Mouse (Mus musculus): ENCODE results near the gene Pate1. TPM values are rescaled to one million over a fixed set of nuclear protein-coding genes. Genes with fewer than 3 reads are reported as not detected.

Pate1 gene
- total RNA-seq (2014; rRNA removed) (not detected in 2 replicates), polyA plus RNA-seq (2015; fragmentation: Nextera tagmentation; extraction: Ambion mirVana) (not detected in 2 replicates)

DNA sequence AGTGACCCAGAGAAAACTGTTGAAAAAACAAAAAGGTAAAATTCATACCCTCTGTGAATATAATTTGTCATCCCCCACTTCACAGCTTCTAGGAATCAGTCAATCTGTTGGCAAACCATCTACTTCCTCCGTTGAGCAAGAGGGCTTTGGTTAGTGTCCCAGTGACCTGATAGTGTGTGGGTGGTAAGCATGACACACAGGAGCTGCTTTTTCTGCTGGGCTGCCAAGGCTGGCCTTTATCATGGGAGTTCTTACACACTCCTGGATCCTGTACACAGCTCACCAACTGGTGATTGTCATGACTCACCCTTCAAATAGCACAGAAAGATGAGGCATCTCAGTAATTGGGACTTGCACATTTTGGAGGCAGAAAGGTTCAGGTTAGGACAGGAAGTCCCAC lies at the start of gene Pate1:
Pate1 (minus strand) TSS at position 378 of the 400 bp plus-strand sequence.
- WGBS, result 46% methylated on average over 1 of the region's 1 CpGs
- no peak for ATAC-seq (ENCODE audit: low FRiP score)
- TF ChIP-seq CTCF (IDR thresholded peaks at IDR 0.05), result no peak

DNA sequence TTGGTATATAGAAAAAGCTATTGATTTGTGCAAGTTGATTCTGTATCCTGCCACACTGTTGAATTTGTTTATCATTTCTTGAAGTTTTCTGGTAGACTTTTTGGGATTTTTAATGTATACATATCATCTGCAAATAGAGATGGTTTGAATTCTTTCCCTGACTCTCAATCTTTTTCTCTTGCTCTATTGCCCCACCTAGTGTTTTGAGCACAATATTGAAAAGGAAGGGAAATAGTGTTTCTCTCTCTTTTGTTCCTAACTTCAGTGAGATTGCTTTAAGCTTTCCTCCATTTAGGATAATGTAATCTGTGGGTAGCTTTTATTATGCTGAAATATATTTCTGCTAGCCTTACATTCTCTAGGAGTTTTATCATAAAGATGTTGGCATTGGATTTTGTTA lies 20.1 kb upstream of the Pate1 start:
- Histone ChIP-seq H3K4me2 (ENCODE audit: low read depth, low read length, poor library complexity, severe bottlenecking) (no peak overlapping the region), H3K4me3 (ENCODE audit: low read depth, low read length) (no peak overlapping the region), H3K4me1 (ENCODE audit: insufficient read depth, low read length) (no peaks in the 10 kb centered on the region), H3K9ac (replicated peaks; ENCODE audit: low read length, poor library complexity, severe bottlenecking) (no peak overlapping the region), H3K9me3 (ENCODE audit: low read length) (no peaks in the 10 kb centered on the region), H3K36me3 (ENCODE audit: insufficient read depth, low read length) (no peaks in the 10 kb centered on the region), H3K27ac (ENCODE audit: low read depth, low read length) (no peak overlapping the region), H3K27me3 (ENCODE audit: insufficient read depth, low read length) (no peaks in the 10 kb centered on the region)
- peak; percentile 34; the same call in 1 of the 2 replicates for TF ChIP-seq CTCF (IDR thresholded peaks at IDR 0.05)
- ATAC-seq (ENCODE audit: low FRiP score) (no peak), DNase-seq (ENCODE audit: low spot score) (no peak)

More for the DNA sequence above, at the start of gene Pate1:
- no peaks in the 10 kb centered on the region for H3K9me3 ChIP-seq (ENCODE audit: low read length)
- no peaks in the 10 kb centered on the region for H3K4me1 ChIP-seq (ENCODE audit: insufficient read depth, low read length)
- H3K9ac ChIP-seq (replicated peaks; ENCODE audit: low read length, poor library complexity, severe bottlenecking), result no peak within 1 kb of the TSS
- no peak within 1 kb of the TSS for H3K4me3 ChIP-seq (ENCODE audit: low read depth, low read length)
- H3K27ac ChIP-seq (ENCODE audit: low read depth, low read length), result no peak within 1 kb of the TSS
- no peak for DNase-seq (ENCODE audit: low spot score)
- H3K27me3 ChIP-seq (ENCODE audit: insufficient read depth, low read length), result no peaks in the 10 kb centered on the region
- H3K4me2 ChIP-seq (ENCODE audit: low read depth, low read length, poor library complexity, severe bottlenecking), result no peak within 1 kb of the TSS
- no peaks in the 10 kb centered on the region for H3K36me3 ChIP-seq (ENCODE audit: insufficient read depth, low read length)

- Histone ChIP-seq H3K27ac (ENCODE audit: low read depth, low read length) (no peak overlapping the region), H3K4me1 (ENCODE audit: insufficient read depth, low read length) (no peaks in the 10 kb centered on the region), H3K4me3 (ENCODE audit: low read depth, low read length) (no peak overlapping the region), H3K4me2 (ENCODE audit: low read depth, low read length, poor library complexity, severe bottlenecking) (no peak overlapping the region), H3K36me3 (ENCODE audit: insufficient read depth, low read length) (no peaks in the 10 kb centered on the region), H3K9ac (replicated peaks; ENCODE audit: low read length, poor library complexity, severe bottlenecking) (no peak overlapping the region), H3K9me3 (ENCODE audit: low read length) (no peaks in the 10 kb centered on the region), H3K27me3 (ENCODE audit: insufficient read depth, low read length) (no peaks in the 10 kb centered on the region)
- DNase-seq (ENCODE audit: low spot score), result no peak
- ATAC-seq (ENCODE audit: low FRiP score), result no peak
- TF ChIP-seq CTCF (IDR thresholded peaks at IDR 0.05), result no peak
Measured at GRCm38 (mm10) chr9:35691924-35692323, 4.7 kb upstream of the Pate1 start.

- H3K4me1 ChIP-seq (ENCODE audit: insufficient read depth, low read length), result no peaks in the 10 kb centered on the region
- no peak overlapping the region for H3K4me3 ChIP-seq (ENCODE audit: low read depth, low read length)
- H3K36me3 ChIP-seq (ENCODE audit: insufficient read depth, low read length), result no peaks in the 10 kb centered on the region
- DNase-seq (ENCODE audit: low spot score) (no peak), ATAC-seq (ENCODE audit: low FRiP score) (no peak)
- WGBS, result 89% methylated on average over 2 of the region's 2 CpGs
- no peak for TF ChIP-seq CTCF (IDR thresholded peaks at IDR 0.05)
- no peak overlapping the region for H3K9ac ChIP-seq (replicated peaks; ENCODE audit: low read length, poor library complexity, severe bottlenecking)
- H3K9me3 ChIP-seq (ENCODE audit: low read length), result no peaks in the 10 kb centered on the region
- H3K27ac ChIP-seq (ENCODE audit: low read depth, low read length), result no peak overlapping the region
- no peak overlapping the region for H3K4me2 ChIP-seq (ENCODE audit: low read depth, low read length, poor library complexity, severe bottlenecking)
- no peaks in the 10 kb centered on the region for H3K27me3 ChIP-seq (ENCODE audit: insufficient read depth, low read length)
Measured at GRCm38 (mm10) chr9:35673557-35673956, 13.6 kb downstream of the Pate1 start.

GRCm38 (mm10) chr9:35648102-35648501 lies 39.1 kb downstream of the Pate1 start, which contains the start of gene Pate3:
Gene Pate3, minus strand, starts transcription at chr9:35648202.
- Histone ChIP-seq H3K9ac (replicated peaks; ENCODE audit: low read length, poor library complexity, severe bottlenecking) (no peak within 1 kb of the TSS), H3K4me3 (ENCODE audit: low read depth, low read length) (no peak within 1 kb of the TSS), H3K4me1 (ENCODE audit: insufficient read depth, low read length) (no peaks in the 10 kb centered on the region), H3K36me3 (ENCODE audit: insufficient read depth, low read length) (no peaks in the 10 kb centered on the region), H3K27ac (ENCODE audit: low read depth, low read length) (no peak within 1 kb of the TSS), H3K4me2 (ENCODE audit: low read depth, low read length, poor library complexity, severe bottlenecking) (no peak within 1 kb of the TSS), H3K27me3 (ENCODE audit: insufficient read depth, low read length) (no peaks in the 10 kb centered on the region), H3K9me3 (ENCODE audit: low read length) (no peaks in the 10 kb centered on the region)
- TF ChIP-seq CTCF (IDR thresholded peaks at IDR 0.05), result no peak
- WGBS, result 76% methylated on average over 1 of the region's 1 CpGs
- DNase-seq (ENCODE audit: low spot score) (no peak), ATAC-seq (ENCODE audit: low FRiP score) (no peak)

Other genes with a start within 250 kb of the Pate1 start
- not detected in 2 replicates for gene Gm1113, start 169.1 kb downstream of the Pate1 start, total RNA-seq (2014; rRNA removed)
- not detected in 2 replicates for gene Gm1113, start 169.1 kb downstream of the Pate1 start, polyA plus RNA-seq (2015; fragmentation: Nextera tagmentation; extraction: Ambion mirVana)
- 24.1 and 28.6 TPM in 2 replicates for gene Ddx25, start 128.9 kb downstream of the Pate1 start, total RNA-seq (2014; rRNA removed)
- 28.5 and 28.7 TPM in 2 replicates for gene Ddx25, start 128.9 kb downstream of the Pate1 start, polyA plus RNA-seq (2015; fragmentation: Nextera tagmentation; extraction: Ambion mirVana)
- 9.6 and 12.8 TPM in 2 replicates for gene Pus3, start 128.8 kb downstream of the Pate1 start, total RNA-seq (2014; rRNA removed)
- gene Pus3, start 128.8 kb downstream of the Pate1 start, polyA plus RNA-seq (2015; fragmentation: Nextera tagmentation; extraction: Ambion mirVana), result 13.3 and 14.2 TPM in 2 replicates
- gene Pate2, start 117.1 kb downstream of the Pate1 start, total RNA-seq (2014; rRNA removed), result 0.14 and 0.33 TPM in 2 replicates
- gene Pate2, start 117.1 kb downstream of the Pate1 start, polyA plus RNA-seq (2015; fragmentation: Nextera tagmentation; extraction: Ambion mirVana), result 0.42 and 0.54 TPM in 2 replicates
- gene Hyls1, start 117.0 kb downstream of the Pate1 start, total RNA-seq (2014; rRNA removed), result 7.9 and 8.9 TPM in 2 replicates
- 9.2 and 10.7 TPM in 2 replicates for gene Hyls1, start 117.0 kb downstream of the Pate1 start, polyA plus RNA-seq (2015; fragmentation: Nextera tagmentation; extraction: Ambion mirVana)
- gene Pate4, start 75.4 kb downstream of the Pate1 start, total RNA-seq (2014; rRNA removed), result not detected in 2 replicates
- gene Pate4, start 75.4 kb downstream of the Pate1 start, polyA plus RNA-seq (2015; fragmentation: Nextera tagmentation; extraction: Ambion mirVana), result not detected in 2 replicates
- not detected in 2 replicates for gene Pate3, start 39.2 kb downstream of the Pate1 start, total RNA-seq (2014; rRNA removed)
- gene Pate3, start 39.2 kb downstream of the Pate1 start, polyA plus RNA-seq (2015; fragmentation: Nextera tagmentation; extraction: Ambion mirVana), result not detected in 2 replicates
- not detected in 2 replicates for gene Gm17677, start 53.7 kb upstream of the Pate1 start, total RNA-seq (2014; rRNA removed)
- gene Gm17677, start 53.7 kb upstream of the Pate1 start, polyA plus RNA-seq (2015; fragmentation: Nextera tagmentation; extraction: Ambion mirVana), result not detected in 2 replicates
- not detected in 2 replicates for gene Gm17727, start 90.7 kb upstream of the Pate1 start, total RNA-seq (2014; rRNA removed)
- not detected in 2 replicates for gene Gm17727, start 90.7 kb upstream of the Pate1 start, polyA plus RNA-seq (2015; fragmentation: Nextera tagmentation; extraction: Ambion mirVana)
- not detected in 2 replicates for gene Gm27235, start 102.7 kb upstream of the Pate1 start, total RNA-seq (2014; rRNA removed)
- gene Gm27235, start 102.7 kb upstream of the Pate1 start, polyA plus RNA-seq (2015; fragmentation: Nextera tagmentation; extraction: Ambion mirVana), result not detected in 2 replicates
- gene D730048I06Rik, start 102.7 kb upstream of the Pate1 start, total RNA-seq (2014; rRNA removed), result not detected in 2 replicates
- gene D730048I06Rik, start 102.7 kb upstream of the Pate1 start, polyA plus RNA-seq (2015; fragmentation: Nextera tagmentation; extraction: Ambion mirVana), result not detected in 2 replicates
- gene 9230110F15Rik, start 156.8 kb upstream of the Pate1 start, total RNA-seq (2014; rRNA removed), result not detected in 2 replicates
- not detected in 2 replicates for gene 9230110F15Rik, start 156.8 kb upstream of the Pate1 start, polyA plus RNA-seq (2015; fragmentation: Nextera tagmentation; extraction: Ambion mirVana)
- not detected in 2 replicates for gene 9230113P08Rik, start 221.0 kb upstream of the Pate1 start, total RNA-seq (2014; rRNA removed)
- gene 9230113P08Rik, start 221.0 kb upstream of the Pate1 start, polyA plus RNA-seq (2015; fragmentation: Nextera tagmentation; extraction: Ambion mirVana), result not detected in 2 replicates